Mouse (Mus musculus) stomach, postnatal 0 days (tissue): ENCODE data around the gene Pitpna.

Experiments used
- CTCF ChIP-seq: IDR thresholded peaks from 2 replicates; pipeline ENCODE4 v1.5.1; 2016; ENCODE audit warnings: antibody characterized with exemption, low read depth, mild to moderate bottlenecking, moderate library complexity
- EP300 ChIP-seq: optimal IDR thresholded peaks from 2 replicates; pipeline ENCODE3; 2016; ENCODE audit warnings: antibody characterized with exemption

DNA sequence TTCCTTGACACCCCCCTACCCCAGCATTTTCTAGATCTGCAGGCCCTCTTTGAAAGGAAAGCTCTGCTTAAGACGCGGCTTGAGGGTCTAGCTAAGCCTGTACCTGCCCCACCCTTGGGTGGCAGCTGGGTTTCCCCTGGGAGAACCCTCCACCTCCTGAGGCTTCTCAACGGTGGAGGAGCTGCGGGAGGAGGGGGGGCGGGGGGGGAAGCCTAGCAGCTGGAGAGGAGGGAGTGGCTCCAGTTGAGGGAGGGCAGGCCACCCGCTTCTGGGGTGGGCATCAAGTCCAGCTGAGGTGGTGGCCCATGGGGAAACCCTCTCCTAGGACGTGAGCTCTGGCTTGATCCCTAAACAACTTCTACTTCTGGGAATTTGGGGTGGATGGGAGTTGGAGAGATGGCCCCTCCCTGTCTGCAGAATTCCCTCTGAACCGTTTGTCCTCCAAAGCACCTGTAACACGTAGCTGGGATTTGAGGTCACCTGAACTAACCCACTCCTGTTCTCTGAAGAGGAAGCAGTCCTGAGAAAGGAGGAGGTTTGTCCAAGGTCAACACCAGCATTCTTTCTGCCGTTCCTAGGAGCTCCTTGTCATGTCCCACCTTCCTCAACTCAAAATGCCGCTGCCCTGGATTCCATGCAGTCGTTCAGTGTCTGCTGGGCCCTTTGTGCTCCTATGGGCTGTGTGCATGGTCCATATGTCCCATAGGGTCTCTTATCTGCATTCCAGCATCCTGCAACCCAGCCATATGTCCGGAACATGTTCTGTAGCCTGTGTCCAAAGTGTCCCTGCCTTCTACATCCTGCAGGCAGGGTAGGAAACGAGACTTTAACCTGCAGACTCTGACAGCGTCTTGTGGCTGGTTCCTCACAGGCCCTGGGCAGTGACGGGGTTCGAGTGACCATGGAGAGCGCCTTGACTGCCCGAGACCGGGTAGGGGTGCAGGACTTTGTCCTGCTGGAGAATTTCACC, 69.0 kb downstream of the Pitpna start:
- TF ChIP-seq CTCF = no peak
- no peak for TF ChIP-seq EP300
